ENCODE assay signal across 8 mouse cellular contexts in genomic region chrX:151802328-151802955, GRCm38 (mm10). TPM values are rescaled to one million over a fixed set of nuclear protein-coding genes. Genes with fewer than 3 reads are reported as not detected.
DNase-seq lines count a peak whose midpoint lies in the region; ATAC-seq lines count a peak whose summit lies in the region.

No protein-coding gene starts in this region.

- no peaks in the 10 kb centered on the region for H3K4me1 ChIP-seq in hindbrain, embryonic 12.5 days
- no peaks in the 10 kb centered on the region for H3K4me1 ChIP-seq in midbrain, embryonic 14.5 days (ENCODE audit: control insufficient read depth, insufficient read depth, low read length)

- H3K27ac ChIP-seq in hindbrain, embryonic 12.5 days = peak overlapping the region; percentile 91
- H3K27ac ChIP-seq in midbrain, embryonic 14.5 days (replicated peaks; ENCODE audit: low read depth, low read length) = peak overlapping the region; percentile 90

- ATAC-seq in hindbrain, embryonic 12.5 days (ENCODE audit: low FRiP score) = no peak
- ATAC-seq in midbrain, embryonic 14.5 days (ENCODE audit: low FRiP score, low TSS enrichment) = no peak
- ATAC-seq in frontal cortex, adult (ENCODE audit: low TSS enrichment) = no peak
- no peak for ATAC-seq in monocyte, adult 5-6 weeks (replicated peaks; ENCODE audit: insufficient number of reproducible peaks, low FRiP score, low TSS enrichment, poor library complexity, severe bottlenecking)

- peak; percentile 6 to 21 for DNase-seq in cerebellum, postnatal 10 days
- DNase-seq in cerebellum, adult 11 months = no peak
- peak; percentile 3 for DNase-seq in retina, postnatal 1 day
- DNase-seq in retina, embryonic 14.5 days (ENCODE audit: low spot score) = no peak
- peak; percentile 37 for DNase-seq in midbrain, embryonic 14.5 days

- no peaks in the 10 kb centered on the region for H3K9me3 ChIP-seq in hindbrain, embryonic 12.5 days (replicated peaks)
- H3K9me3 ChIP-seq in midbrain, embryonic 14.5 days (ENCODE audit: control insufficient read depth, low read length) = no peaks in the 10 kb centered on the region

- H3K4me2 ChIP-seq in hindbrain, embryonic 12.5 days (replicated peaks) = peak overlapping the region; percentile 47
- peak overlapping the region; percentile 58 for H3K4me2 ChIP-seq in midbrain, embryonic 14.5 days (ENCODE audit: low read length)

- H3K36me3 ChIP-seq in hindbrain, embryonic 12.5 days = no peaks in the 10 kb centered on the region
- no peaks in the 10 kb centered on the region for H3K36me3 ChIP-seq in midbrain, embryonic 14.5 days (ENCODE audit: control insufficient read depth, insufficient read depth, low read length)

- H3K9ac ChIP-seq in hindbrain, embryonic 12.5 days = peak overlapping the region; percentile 57
- peak overlapping the region; percentile 63 for H3K9ac ChIP-seq in midbrain, embryonic 14.5 days (replicated peaks; ENCODE audit: low read length)

- H3K27me3 ChIP-seq in hindbrain, embryonic 12.5 days = no peaks in the 10 kb centered on the region; the same call in 1 of the 2 replicates
- H3K27me3 ChIP-seq in midbrain, embryonic 14.5 days (ENCODE audit: control insufficient read depth, insufficient read depth, low read length) = no peaks in the 10 kb centered on the region

- WGBS in hindbrain, embryonic 12.5 days = 29% methylated on average over 13 of the region's 13 CpGs
- WGBS in midbrain, embryonic 14.5 days = 26% methylated on average over 13 of the region's 13 CpGs

- peak overlapping the region; percentile 51 for H3K4me3 ChIP-seq in hindbrain, embryonic 12.5 days
- peak overlapping the region; percentile 53 for H3K4me3 ChIP-seq in midbrain, embryonic 14.5 days (replicated peaks; ENCODE audit: low read depth, low read length)

RNA-seq across cellular contexts. Expression of gene Huwe1, which starts 1.8 kb away (rescaled TPM):
- 72.1 and 73.0 TPM in 2 replicates for polyA plus RNA-seq in hindbrain, embryonic 12.5 days (2016; fragmentation: Nextera tagmentation; extraction: Ambion mirVana)
- 93.6 and 106 TPM in 2 replicates for polyA plus RNA-seq in midbrain, embryonic 14.5 days (2014; fragmentation: Nextera tagmentation; extraction: Ambion mirVana)
- total RNA-seq in monocyte, adult 5-6 weeks (2017) = 65.0 to 150 TPM (median 137 TPM) in 3 replicates

Comparison
In these comparisons a context has a peak if more than half of its experiments do, and no peak if none do; other contexts are left out.
1. DNase-seq: peak in cerebellum, postnatal 10 days (2 of 2), retina, postnatal 1 day (single experiment) and midbrain, embryonic 14.5 days (single experiment); none in cerebellum, adult 11 months (single experiment) and retina, embryonic 14.5 days (single experiment).